Mouse (Mus musculus) frontal cortex, postnatal 14 days (tissue): ENCODE measurements around the gene Gm8126.
"Not testable (repeated sequence)": the region's sequence is repeated elsewhere in the genome, so short reads cannot be mapped to it uniquely, and the experiment has no call there.

Experiments
- DNase-seq, 2 experiments: peaks; one replicate each; pipeline ENCODE4 v3.0.0; 2022; ENCODE audit warnings: low spot score in 2 of 2

Gene Gm8126

GRCm38 (mm10) chr14:43258349-43258748 lies at the start of gene Gm8126:
TSS of gene Gm8126 (plus strand) at chr14:43258649.
- DNase-seq: not testable (repeated sequence)

- not testable (repeated sequence) for DNase-seq
Observed at GRCm38 (mm10) chr14:43235204-43235603, 23.2 kb upstream of the Gm8126 start, which contains the start of gene Gm8122. TSS of gene Gm8122 (minus strand) at chr14:43235304.

- peak in 1 of 2 experiments; percentile 16 for DNase-seq
Observed at GRCm38 (mm10) chr14:43237769-43238168, 20.7 kb upstream of the Gm8126 start.

- not testable (repeated sequence) for DNase-seq
Observed at GRCm38 (mm10) chr14:43249611-43250170, 8.8 kb upstream of the Gm8126 start.

- not testable (repeated sequence) for DNase-seq
Observed at GRCm38 (mm10) chr14:43250549-43251253, 7.7 kb upstream of the Gm8126 start.

- not testable (repeated sequence) for DNase-seq
Observed at GRCm38 (mm10) chr14:43256511-43256910, 1.9 kb upstream of the Gm8126 start.

- DNase-seq: not testable (repeated sequence)
Observed at GRCm38 (mm10) chr14:43263421-43263820, 5.0 kb downstream of the Gm8126 start.

GRCm38 (mm10) chr14:43268521-43269084 lies 10.2 kb downstream of the Gm8126 start:
- DNase-seq: not testable (repeated sequence)

- not testable (repeated sequence) for DNase-seq
Observed at GRCm38 (mm10) chr14:43269211-43269610, 10.8 kb downstream of the Gm8126 start.

GRCm38 (mm10) chr14:43273161-43273560 lies 14.7 kb downstream of the Gm8126 start:
- not testable (repeated sequence) for DNase-seq

GRCm38 (mm10) chr14:43274986-43275511 lies 16.6 kb downstream of the Gm8126 start, which contains the start of gene Gm9732:
TSS of gene Gm9732 (plus strand) at chr14:43275036.
- DNase-seq: peak in 1 of 2 experiments; percentile 27

GRCm38 (mm10) chr14:43275752-43276151 lies 17.3 kb downstream of the Gm8126 start:
- DNase-seq: not testable (repeated sequence)

- DNase-seq: not testable (repeated sequence)
Observed at GRCm38 (mm10) chr14:43277468-43277867, 19.0 kb downstream of the Gm8126 start.

GRCm38 (mm10) chr14:43278146-43278545 lies 19.7 kb downstream of the Gm8126 start:
- DNase-seq: not testable (repeated sequence)

GRCm38 (mm10) chr14:43278681-43279080 lies 20.2 kb downstream of the Gm8126 start:
- DNase-seq: peak in 1 of 2 experiments; percentile 47

- DNase-seq: not testable (repeated sequence)
Observed at GRCm38 (mm10) chr14:43293503-43293902, 35.1 kb downstream of the Gm8126 start, which contains the start of gene Gm8127. TSS of gene Gm8127 (minus strand) at chr14:43293832.
